Mouse (Mus musculus) stomach, embryonic 14.5 days (tissue): ENCODE results near the gene Thrb. TPM values are rescaled to one million over a fixed set of nuclear protein-coding genes. Genes with fewer than 3 reads are reported as not detected.

Experiments
- ATAC-seq: fragments of 200-750 bp; cut with Nextera tagmentation; 2 replicates; pipeline ENCODE4 v1.8.0; 2017; ENCODE audit warnings: low read depth, moderate TSS enrichment; ENCODE audit not compliant: insufficient number of reproducible peaks, insufficient read depth, low FRiP score
- H3K27ac ChIP-seq: fragments of 300-500 bp; sonication (generic); 2 replicates; pipeline ENCODE4 v1.5.1; 2014; ENCODE audit warnings: mild to moderate bottlenecking, low read length, moderate library complexity, mixed read lengths
- H3K27me3 ChIP-seq: fragments of 300-500 bp; sonication (generic); 2 replicates; pipeline ENCODE4 v1.6.1; 2014; ENCODE audit warnings: low read length, control low read depth, mixed read lengths; ENCODE audit not compliant: control insufficient read depth, insufficient read depth
- H3K36me3 ChIP-seq: fragments of 300-500 bp; sonication (generic); 2 replicates; pipeline ENCODE4 v1.6.1; 2014; ENCODE audit warnings: mild to moderate bottlenecking, control low read depth, low read length, moderate library complexity, mixed read lengths; ENCODE audit not compliant: control insufficient read depth, insufficient read depth
- H3K4me1 ChIP-seq: fragments of 300-500 bp; sonication (generic); 2 replicates; pipeline ENCODE4 v1.6.1; 2014; ENCODE audit warnings: low read length, control low read depth, mixed read lengths; ENCODE audit not compliant: control insufficient read depth, insufficient read depth
- H3K4me2 ChIP-seq: fragments of 300-500 bp; sonication (generic); replicated peaks from 2 replicates; pipeline ENCODE4 v1.6.1; 2014; ENCODE audit warnings: low read depth, low read length, control low read depth
- H3K4me3 ChIP-seq: fragments of 300-500 bp; sonication (generic); 2 replicates; pipeline ENCODE4 v1.5.1; 2014; ENCODE audit warnings: low read depth, low read length, control low read depth
- H3K9ac ChIP-seq: fragments of 300-500 bp; sonication (generic); replicated peaks from 2 replicates; pipeline ENCODE4 v1.6.1; 2014; ENCODE audit warnings: low read depth, mild to moderate bottlenecking, control low read depth, low read length, moderate library complexity, mixed read lengths
- H3K9me3 ChIP-seq: fragments of 300-500 bp; sonication (generic); 2 replicates; pipeline ENCODE4 v1.6.1; 2016; ENCODE audit warnings: low read depth, low read length, control low read depth; ENCODE audit not compliant: control insufficient read depth
- WGBS: fragments of 180-500 bp; shearing (Covaris S2); extraction: QIAGEN DNeasy Blood & Tissue Kit; methylation state at CpG from one replicate; pipeline ENCODE4 v1.1.7; 2014; 5-methylcytosine and 5-hydroxymethylcytosine counted together
- polyA plus RNA-seq: library from polyadenylated mRNA; unstranded; fragments of >200 nt; fragmentation: Nextera tagmentation; extraction: Ambion mirVana; gene quantifications from 2 replicates; pipeline ENCODE4 v1.2.1, GENCODE M21; 2014

Gene Thrb
- polyA plus RNA-seq, result 1.0 and 1.9 TPM in 2 replicates

DNA sequence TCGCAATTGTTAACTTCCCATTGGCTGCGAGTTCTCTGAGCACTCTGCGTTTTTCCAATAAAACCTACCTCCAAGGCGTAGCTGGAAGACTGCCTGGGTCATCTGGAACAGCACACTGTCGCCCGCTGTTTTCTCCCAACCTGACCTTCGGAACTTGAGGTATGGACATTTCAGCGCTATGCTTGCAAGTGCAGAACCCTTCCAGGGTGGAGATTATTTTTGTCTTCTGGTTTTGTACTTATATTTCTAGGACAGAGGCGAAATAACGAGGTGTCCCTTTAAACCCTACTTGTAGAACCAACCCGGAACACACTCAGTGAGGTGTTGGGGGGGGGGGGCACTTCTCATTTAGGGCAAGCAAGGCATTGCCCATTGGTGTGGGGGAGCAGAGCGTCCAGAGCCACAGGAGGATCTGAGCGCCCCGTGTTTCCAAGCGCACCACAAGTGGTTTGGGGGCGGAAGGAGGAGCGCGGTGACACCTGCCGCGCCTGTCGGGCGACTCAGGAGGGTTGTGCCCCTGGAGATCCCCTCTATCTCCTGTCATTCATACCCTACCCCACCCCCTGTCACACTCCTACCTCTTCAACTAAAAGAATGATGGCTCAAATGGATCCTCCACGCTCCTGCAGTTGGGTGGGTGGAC is at the start of gene Thrb:
Gene Thrb, plus strand, starts transcription at position 576 of the 643 bp plus-strand sequence.
- no peaks in the 10 kb centered on the region for H3K9me3 ChIP-seq
- under 1% methylated on average over 23 of the region's 23 CpGs for WGBS
- no peaks in the 10 kb centered on the region for H3K36me3 ChIP-seq
- H3K9ac ChIP-seq, result peak within 1 kb of the TSS; percentile 22; the same call in 1 of the 2 replicates
- 0 out of 2 replicates have a peak, but pooled peaks cover 7% of the 10 kb centered on the region for H3K27me3 ChIP-seq
- H3K4me2 ChIP-seq, result peak within 1 kb of the TSS; percentile 95
- no peak for ATAC-seq
- peaks cover 3% of the 10 kb centered on the region; the same call in 1 of the 2 replicates for H3K4me1 ChIP-seq
- H3K27ac ChIP-seq, result no peak within 1 kb of the TSS
- peak within 1 kb of the TSS; percentile 58 for H3K4me3 ChIP-seq

GRCm38 (mm10) chr14:17621671-17622070 is 38.4 kb upstream of the Thrb start:
- Histone ChIP-seq H3K9ac (no peak overlapping the region), H3K27ac (no peak overlapping the region), H3K4me2 (no peak overlapping the region), H3K4me1 (no peaks in the 10 kb centered on the region), H3K4me3 (no peak overlapping the region), H3K9me3 (no peaks in the 10 kb centered on the region), H3K36me3 (no peaks in the 10 kb centered on the region), H3K27me3 (no peaks in the 10 kb centered on the region)
- 66% methylated on average over 3 of the region's 3 CpGs for WGBS
- no peak for ATAC-seq

DNA sequence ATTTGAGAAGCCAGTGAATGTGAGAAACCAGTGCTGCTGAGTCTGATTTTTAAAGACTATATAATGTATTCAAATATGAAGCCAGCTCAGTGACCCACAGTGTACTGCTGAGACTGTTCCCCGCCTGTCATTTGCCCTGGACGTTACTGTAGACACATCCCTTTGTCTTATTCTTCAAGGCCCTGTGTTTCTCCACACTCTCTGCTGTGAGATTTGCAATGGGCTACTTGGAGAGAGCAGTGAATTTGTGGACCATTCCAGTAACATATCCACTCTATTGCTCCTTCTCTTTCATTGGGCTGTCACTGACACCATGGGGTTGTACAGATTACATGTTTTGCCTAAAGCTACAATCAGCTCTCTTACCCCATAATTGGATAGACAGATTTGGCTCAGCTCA is 36.1 kb upstream of the Thrb start:
- no peaks in the 10 kb centered on the region for H3K27me3 ChIP-seq
- H3K27ac ChIP-seq, result no peak overlapping the region
- ATAC-seq, result no peak
- H3K36me3 ChIP-seq, result no peaks in the 10 kb centered on the region
- H3K4me2 ChIP-seq, result no peak overlapping the region
- 70% methylated on average over 2 of the region's 2 CpGs for WGBS
- no peaks in the 10 kb centered on the region for H3K4me1 ChIP-seq
- H3K4me3 ChIP-seq, result no peak overlapping the region
- no peaks in the 10 kb centered on the region for H3K9me3 ChIP-seq
- H3K9ac ChIP-seq, result no peak overlapping the region

DNA sequence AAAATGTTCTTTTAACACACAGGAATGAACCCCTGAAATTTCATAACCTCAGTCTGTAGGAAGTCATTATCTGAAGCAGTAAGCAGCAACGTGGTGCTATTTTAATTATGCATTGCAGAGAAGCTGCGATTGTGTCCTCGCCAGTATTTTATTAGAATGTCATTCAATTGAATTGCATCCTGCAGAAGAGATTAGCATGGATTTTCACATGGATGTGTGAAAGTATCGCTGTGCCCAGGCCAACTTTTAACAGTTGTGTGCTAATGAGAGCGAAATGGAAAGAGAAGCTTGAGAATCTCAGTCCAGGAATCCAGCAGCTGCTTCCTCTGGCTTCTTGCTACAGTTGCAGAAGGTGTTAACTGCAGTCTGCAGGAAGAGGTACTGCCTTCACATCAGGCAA is 30.8 kb upstream of the Thrb start:
- H3K27me3 ChIP-seq, result no peaks in the 10 kb centered on the region
- H3K36me3 ChIP-seq, result no peaks in the 10 kb centered on the region
- H3K4me2 ChIP-seq, result no peak overlapping the region
- WGBS, result 49% methylated on average over 5 of the region's 5 CpGs
- H3K27ac ChIP-seq, result no peak overlapping the region
- no peak for ATAC-seq
- no peaks in the 10 kb centered on the region for H3K9me3 ChIP-seq
- no peak overlapping the region for H3K4me3 ChIP-seq
- H3K4me1 ChIP-seq, result peaks cover 4% of the 10 kb centered on the region
- H3K9ac ChIP-seq, result no peak overlapping the region

DNA sequence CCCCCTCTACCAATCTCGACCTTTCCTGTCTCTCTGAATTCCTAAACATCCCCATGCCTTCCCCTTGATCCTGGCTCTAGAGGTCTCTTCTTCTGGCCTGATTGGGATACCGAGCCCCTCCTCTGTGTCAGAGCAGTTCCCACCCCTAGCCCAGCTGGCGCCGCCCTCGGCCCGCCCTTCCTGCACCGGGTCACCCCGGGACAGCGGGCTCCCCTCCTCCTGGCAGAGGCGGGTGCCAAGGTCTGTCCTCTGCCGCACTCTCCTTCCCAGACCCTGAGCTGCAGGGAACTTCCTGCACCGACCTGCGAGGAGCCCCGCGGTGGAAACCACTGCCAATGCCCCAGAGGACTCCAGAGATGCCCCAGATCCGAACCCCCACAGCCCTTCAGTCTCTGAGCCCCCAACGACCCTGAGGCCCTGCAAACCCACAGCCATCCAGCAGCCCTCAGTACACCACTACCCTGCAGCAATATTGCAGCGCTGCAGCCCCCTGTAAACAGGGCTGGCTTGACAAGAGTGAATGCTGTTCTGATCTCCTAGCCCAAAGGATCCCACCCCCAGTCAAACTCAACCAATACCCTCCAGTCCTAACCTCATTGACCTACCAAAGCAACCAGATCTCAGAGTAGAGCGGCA is 27.1 kb upstream of the Thrb start:
- Histone ChIP-seq H3K4me3 (no peak overlapping the region), H3K4me2 (peak overlapping the region; percentile 25), H3K9me3 (no peaks in the 10 kb centered on the region), H3K4me1 (peaks cover 4% of the 10 kb centered on the region), H3K27ac (no peak overlapping the region), H3K27me3 (no peaks in the 10 kb centered on the region), H3K36me3 (no peaks in the 10 kb centered on the region), H3K9ac (no peak overlapping the region)
- ATAC-seq, result peak; percentile 63; the same call in 1 of the 2 replicates
- 7% methylated on average over 19 of the region's 19 CpGs for WGBS

GRCm38 (mm10) chr14:17636971-17637370 is 23.1 kb upstream of the Thrb start:
- no peak overlapping the region for H3K9ac ChIP-seq
- H3K36me3 ChIP-seq, result no peaks in the 10 kb centered on the region
- no peaks in the 10 kb centered on the region for H3K9me3 ChIP-seq
- 67% methylated on average over 3 of the region's 3 CpGs for WGBS
- H3K4me3 ChIP-seq, result no peak overlapping the region
- no peaks in the 10 kb centered on the region for H3K27me3 ChIP-seq
- ATAC-seq, result no peak
- no peak overlapping the region for H3K27ac ChIP-seq
- H3K4me1 ChIP-seq, result peaks cover 4% of the 10 kb centered on the region
- H3K4me2 ChIP-seq, result no peak overlapping the region

DNA sequence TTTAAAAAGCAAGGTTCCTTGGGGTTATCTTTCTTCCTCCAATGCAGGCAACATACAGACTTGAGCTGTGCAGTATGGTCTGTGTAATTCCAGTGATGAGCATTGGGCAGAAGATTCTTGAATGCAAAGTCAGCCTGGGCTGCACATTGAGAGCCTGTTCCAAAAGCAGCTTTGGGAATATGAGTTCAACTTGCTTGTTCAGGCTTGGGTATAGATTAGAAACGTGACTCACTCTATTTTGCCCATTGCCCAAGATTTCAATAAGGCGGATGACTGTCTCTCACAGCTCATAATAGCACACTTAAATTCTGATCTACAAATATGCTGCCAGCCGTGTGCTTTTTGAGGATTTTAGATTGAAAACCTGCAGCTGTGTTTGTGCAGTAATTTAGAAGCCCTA is 18.3 kb upstream of the Thrb start:
- WGBS, result 61% methylated on average over 3 of the region's 3 CpGs
- no peak overlapping the region for H3K4me3 ChIP-seq
- no peaks in the 10 kb centered on the region for H3K9me3 ChIP-seq
- H3K4me2 ChIP-seq, result no peak overlapping the region
- no peak for ATAC-seq
- H3K27me3 ChIP-seq, result no peaks in the 10 kb centered on the region
- no peaks in the 10 kb centered on the region for H3K36me3 ChIP-seq
- no peak overlapping the region for H3K9ac ChIP-seq
- no peak overlapping the region for H3K27ac ChIP-seq
- no peaks in the 10 kb centered on the region for H3K4me1 ChIP-seq

DNA sequence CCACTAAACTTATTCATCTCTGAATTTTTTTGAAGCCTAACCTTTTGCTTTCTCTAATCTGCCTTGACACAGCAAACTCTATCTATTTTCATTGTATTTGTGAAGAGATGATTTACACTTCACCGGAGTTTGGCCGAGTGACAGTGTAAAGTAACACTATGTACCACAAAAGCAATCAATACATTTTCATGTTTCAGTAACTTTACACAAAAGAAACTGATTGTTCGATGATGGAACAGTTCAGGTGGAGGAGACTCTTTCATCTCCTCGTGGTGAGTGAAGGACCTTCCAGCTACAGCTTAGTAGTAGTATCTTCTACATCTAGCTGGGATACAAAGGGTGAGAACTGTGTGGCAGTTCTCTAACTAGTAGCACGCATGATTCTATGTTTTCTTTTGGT is 5.0 kb upstream of the Thrb start:
- WGBS, result 73% methylated on average over 5 of the region's 5 CpGs
- Histone ChIP-seq H3K4me3 (no peak overlapping the region), H3K9ac (no peak overlapping the region), H3K27ac (no peak overlapping the region), H3K4me1 (peaks cover 3% of the 10 kb centered on the region; the same call in 1 of the 2 replicates), H3K4me2 (no peak overlapping the region), H3K27me3 (no peaks in the 10 kb centered on the region), H3K36me3 (no peaks in the 10 kb centered on the region), H3K9me3 (no peaks in the 10 kb centered on the region)
- no peak for ATAC-seq
